Mouse (Mus musculus) hindbrain, postnatal 0 days (tissue): Measurements from ENCODE around the gene Hemk1. TPM values are rescaled to one million over a fixed set of nuclear protein-coding genes. Genes with fewer than 3 reads are reported as not detected.
A peak's percentile ranks its signal among the peaks of the same experiment; 100 is the strongest.

Source experiments
- ATAC-seq: fragments of 200-750 bp; cut with Nextera tagmentation; 2 replicates; pipeline ENCODE4 v1.8.0; 2017; ENCODE audit warnings: mild to moderate bottlenecking, moderate TSS enrichment, moderate library complexity
- DNase-seq: peaks from one replicate; pipeline ENCODE4 v3.0.0-alpha.2; 2015; ENCODE audit warnings: low spot score
- H3K27ac ChIP-seq: fragments of 300-500 bp; sonication (generic); 2 replicates; pipeline ENCODE4 v1.5.1; 2014; ENCODE audit warnings: mild to moderate bottlenecking
- H3K27me3 ChIP-seq: fragments of 300-500 bp; sonication (generic); 2 replicates; pipeline ENCODE4 v1.6.1; 2014; ENCODE audit warnings: low read length, mixed read lengths; ENCODE audit not compliant: insufficient read depth
- H3K36me3 ChIP-seq: fragments of 300-500 bp; sonication (generic); 2 replicates; pipeline ENCODE4 v1.6.1; 2014; ENCODE audit warnings: low read length, mixed read lengths; ENCODE audit not compliant: insufficient read depth
- H3K4me1 ChIP-seq: fragments of 300-500 bp; sonication (generic); 2 replicates; pipeline ENCODE4 v1.6.1; 2014; ENCODE audit warnings: antibody characterized with exemption, low read length, mixed read lengths; ENCODE audit not compliant: insufficient read depth
- H3K4me2 ChIP-seq: fragments of 300-500 bp; sonication (generic); 2 replicates; pipeline ENCODE4 v1.6.1; 2014; ENCODE audit warnings: low read depth, mild to moderate bottlenecking, low read length, moderate library complexity, mixed read lengths
- H3K4me3 ChIP-seq: fragments of 300-500 bp; sonication (generic); 2 replicates; pipeline ENCODE4 v1.5.1; 2014; ENCODE audit warnings: low read length
- H3K9ac ChIP-seq: fragments of 300-500 bp; sonication (generic); replicated peaks from 2 replicates; pipeline ENCODE4 v1.6.1; 2014; ENCODE audit warnings: mild to moderate bottlenecking, low read length, moderate library complexity, mixed read lengths
- H3K9me3 ChIP-seq: fragments of 300-500 bp; sonication (generic); 2 replicates; pipeline ENCODE4 v1.6.1; 2016; ENCODE audit warnings: low read length, mixed read lengths
- CTCF ChIP-seq: IDR thresholded peaks from 2 replicates; pipeline ENCODE4 v1.5.1; 2016; ENCODE audit warnings: antibody characterized with exemption, control low read depth, low read depth
- WGBS: fragments of 180-500 bp; shearing (Covaris S2); extraction: QIAGEN DNeasy Blood & Tissue Kit; methylation state at CpG from one replicate; pipeline ENCODE4 v1.1.7; 2014; 5-methylcytosine and 5-hydroxymethylcytosine counted together
- polyA plus RNA-seq: library from polyadenylated mRNA; unstranded; fragments of >200 nt; fragmentation: Nextera tagmentation; extraction: Ambion mirVana; gene quantifications from 2 replicates; pipeline ENCODE4 v1.2.1, GENCODE M21; 2015
- total RNA-seq: library from RNA; depleted of rRNA; stranded (reverse); fragments of >200 nt; gene quantifications from 2 replicates; pipeline ENCODE4 v1.2.3, GENCODE M21; 2014

Hemk1 gene
- total and polyA plus RNA-seq, 2 experiments from 2014 or later = 13.6 to 18.1 TPM

GRCm38 (mm10) chr9:107375451-107375850 lies 37.3 kb upstream of the Hemk1 start:
- H3K36me3 ChIP-seq = no peaks in the 10 kb centered on the region
- no peak overlapping the region for H3K27ac ChIP-seq
- WGBS = 24% methylated on average over 5 of the region's 5 CpGs
- H3K27me3 ChIP-seq = no peaks in the 10 kb centered on the region
- no peak overlapping the region for H3K4me3 ChIP-seq
- H3K9ac ChIP-seq = no peak overlapping the region
- no peaks in the 10 kb centered on the region for H3K9me3 ChIP-seq
- H3K4me2 ChIP-seq = no peak overlapping the region
- no peak for DNase-seq
- H3K4me1 ChIP-seq = 0 out of 2 replicates have a peak, but pooled peaks cover 11% of the 10 kb centered on the region
- no peak for ATAC-seq
- no peak for TF ChIP-seq CTCF

- Histone ChIP-seq H3K4me3 (no peak overlapping the region), H3K9ac (no peak overlapping the region), H3K27me3 (no peaks in the 10 kb centered on the region), H3K9me3 (no peaks in the 10 kb centered on the region), H3K4me2 (no peak overlapping the region), H3K4me1 (0 out of 2 replicates have a peak, but pooled peaks cover 11% of the 10 kb centered on the region), H3K27ac (no peak overlapping the region), H3K36me3 (no peaks in the 10 kb centered on the region)
- 15% methylated on average over 8 of the region's 8 CpGs for WGBS
- ATAC-seq = no peak
- TF ChIP-seq CTCF = peak; percentile 51
- peak; percentile 37 for DNase-seq
Observed at GRCm38 (mm10) chr9:107374623-107375022, 36.5 kb upstream of the Hemk1 start.

- Histone ChIP-seq H3K27me3 (no peaks in the 10 kb centered on the region), H3K27ac (no peak overlapping the region), H3K4me1 (no peaks in the 10 kb centered on the region), H3K4me3 (no peak overlapping the region), H3K9ac (no peak overlapping the region), H3K9me3 (no peaks in the 10 kb centered on the region), H3K4me2 (no peak overlapping the region), H3K36me3 (no peaks in the 10 kb centered on the region)
- ATAC-seq = 0 out of 2 replicates have a peak, but pooled peaks have one; percentile 14
- no peak for DNase-seq
- WGBS = 51% methylated on average over 4 of the region's 4 CpGs
- no peak for TF ChIP-seq CTCF
Observed at GRCm38 (mm10) chr9:107372441-107372840, 34.3 kb upstream of the Hemk1 start.

GRCm38 (mm10) chr9:107370106-107370463 lies 31.9 kb upstream of the Hemk1 start:
- WGBS = 9% methylated on average over 4 of the region's 4 CpGs
- no peak for ATAC-seq
- H3K27ac ChIP-seq = no peak overlapping the region

GRCm38 (mm10) chr9:107369270-107370105 lies 31.3 kb upstream of the Hemk1 start:
- no peak for DNase-seq
- H3K27me3 ChIP-seq = no peaks in the 10 kb centered on the region
- TF ChIP-seq CTCF = no peak
- no peaks in the 10 kb centered on the region for H3K9me3 ChIP-seq
- H3K4me3 ChIP-seq = no peak overlapping the region
- no peak overlapping the region for H3K9ac ChIP-seq
- no peaks in the 10 kb centered on the region for H3K4me1 ChIP-seq
- no peak overlapping the region for H3K4me2 ChIP-seq
- 37% methylated on average over 10 of the region's 10 CpGs for WGBS
- ATAC-seq = no peak
- no peak overlapping the region for H3K27ac ChIP-seq
- no peaks in the 10 kb centered on the region for H3K36me3 ChIP-seq

More at GRCm38 (mm10) chr9:107370106-107370463, 31.9 kb upstream of the Hemk1 start:
- Histone ChIP-seq H3K36me3 (no peaks in the 10 kb centered on the region), H3K27me3 (no peaks in the 10 kb centered on the region), H3K9me3 (no peaks in the 10 kb centered on the region), H3K9ac (no peak overlapping the region), H3K4me1 (no peaks in the 10 kb centered on the region), H3K4me2 (no peak overlapping the region), H3K4me3 (no peak overlapping the region)
- DNase-seq = no peak
- no peak for TF ChIP-seq CTCF

- no peak for DNase-seq
- H3K36me3 ChIP-seq = no peaks in the 10 kb centered on the region
- ATAC-seq = no peak
- no peak overlapping the region for H3K4me2 ChIP-seq
- no peak overlapping the region for H3K27ac ChIP-seq
- WGBS = 92% methylated on average over 1 of the region's 1 CpGs
- no peaks in the 10 kb centered on the region for H3K27me3 ChIP-seq
- TF ChIP-seq CTCF = no peak
- H3K4me1 ChIP-seq = no peaks in the 10 kb centered on the region
- H3K9me3 ChIP-seq = no peaks in the 10 kb centered on the region
- no peak overlapping the region for H3K4me3 ChIP-seq
- H3K9ac ChIP-seq = no peak overlapping the region
Observed at GRCm38 (mm10) chr9:107368302-107368701, 30.2 kb upstream of the Hemk1 start.

GRCm38 (mm10) chr9:107366644-107367043 lies 28.5 kb upstream of the Hemk1 start:
- no peaks in the 10 kb centered on the region for H3K27me3 ChIP-seq
- H3K4me3 ChIP-seq = no peak overlapping the region
- DNase-seq (peak; percentile 77), ATAC-seq (peak; percentile 48; the same call in 1 of the 2 replicates)
- WGBS = 9% methylated on average over 3 of the region's 3 CpGs
- no peak overlapping the region for H3K9ac ChIP-seq
- TF ChIP-seq CTCF = peak; percentile 96
- no peaks in the 10 kb centered on the region for H3K4me1 ChIP-seq
- H3K27ac ChIP-seq = no peak overlapping the region
- H3K36me3 ChIP-seq = no peaks in the 10 kb centered on the region
- H3K4me2 ChIP-seq = no peak overlapping the region
- H3K9me3 ChIP-seq = no peaks in the 10 kb centered on the region
